Mouse (Mus musculus): ENCODE measurements around the gene Macrod2.

DNA sequence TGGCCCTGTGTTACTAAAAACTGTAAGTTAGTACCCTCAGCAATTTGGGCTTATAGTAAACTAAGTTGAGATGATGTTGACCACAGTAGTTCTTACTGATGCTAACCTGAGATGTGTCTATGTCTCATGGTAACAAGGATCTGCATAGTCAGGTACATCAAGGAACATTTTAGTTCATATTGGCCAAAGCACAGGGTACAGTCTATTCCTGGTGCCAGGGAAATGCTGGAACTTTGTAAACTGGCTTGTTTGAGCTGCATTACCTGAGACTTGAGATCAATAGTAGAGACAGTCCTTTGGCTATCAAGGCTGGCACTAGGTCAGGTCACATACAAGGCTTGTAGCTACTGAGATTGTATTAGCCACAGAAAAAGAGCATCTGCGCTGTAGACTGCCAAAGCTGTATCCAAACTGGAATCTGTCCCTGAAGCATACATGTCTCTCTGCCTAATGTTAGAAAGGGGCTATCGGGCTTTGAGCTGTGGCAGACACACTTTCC, 1986.0 kb downstream of the Macrod2 start:
- no peak for TF ChIP-seq POLR2A (IDR thresholded peaks at IDR 0.05; ENCODE audit: extremely low read depth, insufficient read depth, low read length)
- TF ChIP-seq CTCF (IDR thresholded peaks at IDR 0.05; ENCODE audit: low read depth, low read length): no peak
